Mouse (Mus musculus): Measurements from ENCODE around the gene Rps6kb2. TPM values are rescaled to one million over a fixed set of nuclear protein-coding genes. Genes with fewer than 3 reads are reported as not detected.

The Rps6kb2 gene
- total RNA-seq, 2 experiments from 2014 or later, result 27.6 to 37.5 TPM

DNA sequence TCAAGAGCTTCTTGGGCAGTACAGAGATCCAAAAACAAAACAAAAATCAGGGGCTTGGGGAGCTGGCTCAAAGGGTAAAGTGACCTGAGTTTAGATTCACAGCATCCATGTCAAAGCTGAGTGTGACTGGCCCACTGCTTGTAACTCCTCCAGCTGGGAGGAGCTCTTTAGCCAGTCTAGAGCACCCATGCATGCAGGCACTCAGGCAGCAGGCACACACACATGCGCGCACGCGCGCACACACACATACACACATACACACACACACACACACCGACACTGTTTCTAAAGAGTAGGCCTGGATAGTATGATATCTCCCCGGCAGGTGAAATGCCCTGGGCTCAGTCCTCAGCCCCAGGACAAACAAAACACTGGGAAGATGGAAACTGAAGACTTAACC lies 46.1 kb downstream of the Rps6kb2 start:
- DNase-seq, result no peak

DNA sequence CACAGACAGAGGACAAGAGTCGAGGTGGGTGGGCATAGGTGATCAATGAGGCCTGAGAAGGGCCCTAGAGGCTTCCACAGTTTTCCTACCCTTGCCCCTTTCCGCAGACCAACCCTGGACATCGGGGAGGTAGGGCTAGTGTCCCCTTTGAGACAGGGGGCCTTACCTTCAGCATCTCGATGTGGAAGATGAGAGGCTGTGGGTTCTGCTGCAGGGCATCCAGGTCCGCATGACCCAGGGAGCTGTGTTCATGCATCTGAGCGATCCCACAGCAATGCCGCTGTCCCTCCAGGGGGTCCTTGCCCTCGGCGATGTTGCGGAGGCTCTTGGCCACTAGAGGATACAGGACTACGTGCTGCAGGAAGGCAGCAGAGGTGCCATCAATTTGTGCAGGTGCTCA lies 47.3 kb downstream of the Rps6kb2 start:
- no peak for DNase-seq

DNA sequence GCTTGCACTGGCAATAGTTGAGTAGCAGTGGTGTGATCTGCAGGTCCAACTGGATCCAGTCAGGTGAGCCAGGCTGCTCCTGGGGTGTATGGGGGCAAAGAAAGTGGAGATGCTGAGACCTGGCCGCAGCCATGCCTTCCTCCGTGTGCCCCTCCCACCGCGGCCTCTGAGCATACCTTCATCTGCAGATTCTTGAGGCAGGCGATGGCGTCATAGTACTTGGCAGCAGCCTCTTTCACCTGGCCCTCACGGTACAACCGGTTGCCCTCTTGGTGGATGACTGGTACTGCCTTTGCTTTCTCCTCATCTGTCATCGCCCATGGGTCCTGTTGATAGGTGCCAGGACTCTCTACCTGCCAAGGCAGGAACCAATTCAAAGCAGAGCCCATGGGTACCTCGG lies 48.0 kb downstream of the Rps6kb2 start:
- no peak for DNase-seq

DNA sequence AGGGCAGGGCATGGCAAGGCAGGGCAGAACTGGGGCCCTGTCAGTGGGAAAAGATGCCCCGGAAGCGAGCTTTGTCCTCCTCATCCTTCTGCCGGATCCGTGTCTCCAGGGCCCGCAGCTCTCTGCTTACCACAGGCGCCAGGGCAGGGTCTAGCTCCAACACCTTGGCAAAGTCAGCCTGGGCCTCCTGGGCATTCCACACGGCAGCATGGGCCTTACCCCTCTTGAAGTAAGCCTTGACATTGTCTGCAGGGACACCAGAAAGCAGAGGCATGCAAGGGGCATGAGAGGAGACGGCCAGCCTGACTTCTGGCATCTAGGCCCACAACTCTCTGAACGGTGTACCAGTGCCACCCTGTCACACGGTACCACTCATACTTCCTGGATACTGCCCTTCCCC lies 48.6 kb downstream of the Rps6kb2 start:
- no peak for DNase-seq

DNA sequence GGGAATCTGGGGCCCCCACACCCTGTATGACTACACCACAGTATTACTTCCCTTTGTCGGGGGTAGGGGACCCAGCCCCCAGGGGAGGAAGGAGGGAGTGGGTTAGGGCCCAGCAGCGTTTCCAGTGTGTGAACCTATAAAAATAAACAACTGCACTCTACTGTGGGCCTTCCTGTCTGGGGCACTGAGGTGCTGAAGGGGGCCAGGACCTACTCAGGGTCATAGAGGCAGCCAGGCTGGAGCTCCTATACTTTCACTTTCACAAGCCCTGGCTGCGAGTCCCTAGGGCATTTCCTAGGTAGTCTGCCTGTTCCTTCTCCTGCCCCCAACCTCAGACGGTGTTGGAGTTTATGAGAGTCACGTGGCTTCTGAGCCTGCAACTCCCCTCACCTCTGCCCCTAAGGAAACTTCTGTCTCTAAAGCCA lies 49.3 kb downstream of the Rps6kb2 start:
- DNase-seq, result peak; percentile 56 to 60

DNA sequence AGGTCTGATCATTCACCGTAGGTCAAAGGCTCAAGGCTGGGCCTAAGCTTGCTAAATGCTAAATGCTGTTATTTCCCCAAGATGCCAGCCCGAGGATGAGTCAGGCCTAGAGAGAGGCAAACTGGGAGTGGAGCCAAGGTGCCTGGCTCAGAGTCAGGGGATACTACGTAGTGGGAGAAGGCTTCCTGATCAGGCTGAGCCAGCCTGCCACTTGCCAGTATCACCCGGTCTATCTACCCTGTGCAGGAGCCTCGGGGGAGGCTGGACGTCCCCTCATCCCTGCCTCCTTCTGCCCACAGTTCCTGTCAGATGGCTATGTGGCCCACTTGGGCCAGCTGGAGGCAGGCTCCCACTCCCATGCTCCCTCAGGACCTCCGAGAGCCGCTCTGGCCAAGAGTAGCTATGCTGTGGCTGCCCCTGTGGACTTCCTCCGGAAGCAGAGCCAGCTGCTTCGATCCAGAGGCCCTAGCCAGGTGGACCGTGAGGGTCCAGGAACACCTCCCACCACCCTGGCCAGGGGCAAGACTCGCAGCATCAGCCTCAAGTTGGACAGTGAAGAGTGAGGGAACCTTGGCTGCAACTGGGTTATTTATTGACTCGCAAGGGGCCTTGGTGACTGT lies 49.9 kb downstream of the Rps6kb2 start:
- DNase-seq, result peak; percentile 97 to 99

DNA sequence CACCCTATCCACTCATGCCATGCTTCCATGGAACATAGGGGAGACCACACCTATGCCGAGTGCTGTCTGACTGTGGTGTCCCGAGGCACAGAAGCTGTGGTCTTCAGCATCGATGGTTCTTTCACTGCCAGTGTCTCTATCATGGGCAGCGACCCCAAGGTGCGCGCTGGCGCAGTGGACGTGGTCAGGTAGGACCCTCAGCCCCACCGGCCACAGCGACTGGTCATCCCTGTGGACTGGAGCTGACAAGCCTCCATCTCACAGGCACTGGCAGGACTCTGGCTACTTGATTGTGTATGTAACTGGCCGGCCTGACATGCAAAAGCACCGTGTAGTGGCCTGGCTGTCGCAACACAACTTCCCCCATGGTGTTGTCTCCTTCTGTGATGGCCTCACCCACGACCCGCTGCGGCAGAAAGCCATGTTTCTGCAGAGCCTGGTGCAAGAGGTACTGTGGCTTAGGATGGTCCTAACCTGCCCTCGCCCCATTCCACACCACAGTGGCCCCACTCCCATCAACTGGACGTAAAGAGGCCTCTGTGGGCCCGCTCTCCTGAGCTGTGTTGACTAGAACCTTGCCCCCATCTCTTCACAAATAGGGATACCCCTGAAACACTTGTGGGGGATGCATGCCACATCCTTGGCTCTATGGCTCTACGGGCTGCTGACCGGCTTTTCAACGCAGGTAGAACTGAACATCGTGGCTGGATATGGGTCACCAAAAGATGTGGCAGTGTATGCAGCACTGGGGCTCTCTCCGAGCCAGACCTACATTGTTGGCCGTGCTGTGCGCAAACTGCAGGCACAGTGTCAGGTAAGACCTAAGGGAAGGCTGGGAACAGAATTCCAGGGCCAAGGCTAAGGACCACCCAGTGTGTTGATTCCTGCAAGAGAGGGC lies 50.8 kb downstream of the Rps6kb2 start:
- DNase-seq, result no peak

DNA sequence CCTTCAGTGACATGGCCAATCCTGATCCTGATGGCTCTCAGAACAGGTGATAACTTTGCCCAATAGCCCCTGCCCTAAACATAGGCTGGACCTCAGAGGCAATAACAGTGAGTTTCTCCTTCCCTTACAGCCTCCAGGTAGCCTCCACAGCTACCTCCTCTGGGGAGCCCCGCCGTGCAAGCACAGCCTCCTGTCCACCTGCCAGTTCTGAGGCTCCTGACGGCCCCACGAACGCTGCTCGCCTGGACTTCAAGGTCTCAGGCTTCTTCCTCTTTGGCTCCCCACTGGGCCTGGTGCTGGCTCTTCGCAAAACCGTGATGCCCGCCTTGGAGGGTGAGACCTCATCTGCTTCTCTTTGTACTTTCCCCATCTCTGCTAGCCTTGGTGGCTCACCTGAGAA lies 54.6 kb downstream of the Rps6kb2 start:
- DNase-seq, result no peak

DNA sequence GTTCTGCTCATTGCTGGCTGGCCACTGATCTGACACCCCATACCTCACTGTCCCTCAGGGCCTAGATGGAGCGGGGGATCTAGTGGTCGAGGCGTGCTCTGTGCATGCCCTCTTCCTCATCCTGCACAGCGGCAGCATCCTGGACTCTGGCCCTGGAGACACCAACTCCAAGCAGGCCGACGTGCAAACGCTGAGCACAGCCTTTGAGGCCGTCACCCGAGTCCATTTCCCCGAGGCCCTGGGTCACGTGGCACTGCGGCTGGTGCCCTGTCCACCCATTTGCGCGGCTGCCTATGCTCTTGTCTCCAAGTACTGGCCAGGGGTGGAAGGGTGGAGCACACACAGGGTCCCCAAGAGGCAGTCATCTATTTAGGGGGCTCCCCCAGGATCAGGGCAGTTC lies 56.5 kb downstream of the Rps6kb2 start:
- no peak for DNase-seq

DNA sequence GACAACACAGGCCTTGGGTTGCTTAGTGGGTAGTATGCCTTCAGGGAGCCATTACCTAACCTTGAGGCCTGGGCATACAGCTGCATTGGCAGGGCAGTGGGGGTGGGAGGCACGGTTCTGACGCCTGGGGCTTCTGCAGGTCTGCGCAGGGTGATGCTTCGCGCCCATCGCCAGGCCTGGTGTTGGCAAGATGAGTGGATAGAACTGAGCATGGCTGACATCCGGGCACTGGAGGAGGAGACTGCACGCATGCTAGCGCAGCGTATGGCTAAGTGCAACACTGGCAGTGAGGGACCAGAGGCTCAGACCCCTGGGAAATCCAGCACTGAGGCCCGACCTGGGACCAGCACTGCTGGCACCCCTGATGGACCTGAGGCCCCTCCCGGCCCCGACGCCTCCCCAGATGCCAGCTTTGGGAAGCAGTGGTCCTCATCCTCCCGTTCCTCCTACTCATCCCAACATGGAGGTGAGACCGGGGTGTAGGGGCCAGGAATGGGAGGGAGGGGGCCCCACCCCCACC lies 58.4 kb downstream of the Rps6kb2 start:
- no peak for DNase-seq

Other genes starting within 250 kb of the Rps6kb2 start
- gene Aldh3b1, start 233.5 kb downstream of the Rps6kb2 start, total RNA-seq (2021), result 100 to 1,000 TPM in 1 of 2 experiments, 10 to 100 TPM in 1; 30.1 to 194 TPM
- gene Unc93b1, start 228.2 kb downstream of the Rps6kb2 start, total RNA-seq (2021), result 10 to 100 TPM; 49.1 to 62.5 TPM
- 1 to 10 TPM in 1 of 2 experiments, under 1 TPM in 1; 0.20 to 1.1 TPM for gene Aldh3b3, start 204.7 kb downstream of the Rps6kb2 start, total RNA-seq (2021)
- gene Aldh3b2, start 191.0 kb downstream of the Rps6kb2 start, total RNA-seq (2021), result 10 to 100 TPM in 1 of 2 experiments, 1 to 10 TPM in 1; 4.6 to 13.8 TPM
- gene Acy3, start 176.8 kb downstream of the Rps6kb2 start, total RNA-seq (2021), result 10 to 100 TPM; 18.2 to 20.1 TPM
- gene Tbx10, start 170.6 kb downstream of the Rps6kb2 start, total RNA-seq (2021), result not detected
- gene Nudt8, start 162.8 kb downstream of the Rps6kb2 start, total RNA-seq (2021), result 10 to 100 TPM; 20.4 to 30.8 TPM
- gene Gm49405, start 162.7 kb downstream of the Rps6kb2 start, total RNA-seq (2021), result under 1 TPM; 0.72 to 0.96 TPM
- gene Doc2g, start 160.0 kb downstream of the Rps6kb2 start, total RNA-seq (2021), result 1 to 10 TPM; 1.1 to 1.9 TPM
- 100 to 1,000 TPM; 355 to 381 TPM for gene Ndufv1, start 150.5 kb downstream of the Rps6kb2 start, total RNA-seq (2021)
- 100 to 1,000 TPM; 354 to 397 TPM for gene Gstp1, start 125.4 kb downstream of the Rps6kb2 start, total RNA-seq (2021)
- gene Gstp2, start 117.3 kb downstream of the Rps6kb2 start, total RNA-seq (2021), result 10 to 100 TPM; 56.1 to 59.7 TPM
- under 1 TPM; 0.63 to 0.99 TPM for gene Gstp3, start 103.8 kb downstream of the Rps6kb2 start, total RNA-seq (2021)
- not detected for gene Cabp2, start 81.8 kb downstream of the Rps6kb2 start, total RNA-seq (2021)
- gene Cdk2ap2, start 66.2 kb downstream of the Rps6kb2 start, total RNA-seq (2021), result 100 to 1,000 TPM; 109 to 132 TPM
- gene Pitpnm1, start 63.4 kb downstream of the Rps6kb2 start, total RNA-seq (2021), result 100 to 1,000 TPM in 1 of 2 experiments, 10 to 100 TPM in 1; 59.7 to 158 TPM
- 100 to 1,000 TPM; 104 to 124 TPM for gene Aip, start 37.5 kb downstream of the Rps6kb2 start, total RNA-seq (2021)
- under 1 TPM in 1 of 2 experiments, not detected in 1; 0.10 TPM for gene Gpr152, start 23.6 kb downstream of the Rps6kb2 start, total RNA-seq (2021)
- gene Cabp4, start 19.3 kb downstream of the Rps6kb2 start, total RNA-seq (2021), result under 1 TPM; 0.30 to 0.40 TPM
- gene Coro1b, start 14.7 kb downstream of the Rps6kb2 start, total RNA-seq (2021), result 100 to 1,000 TPM; 171 to 195 TPM
- gene Ptprcap, start 9.8 kb downstream of the Rps6kb2 start, total RNA-seq (2021), result 1 to 10 TPM; 1.4 to 3.1 TPM
- gene Carns1, start 12.1 kb upstream of the Rps6kb2 start, total RNA-seq (2021), result 1 to 10 TPM; 2.0 to 2.8 TPM
- gene Tbc1d10c, start 27.9 kb upstream of the Rps6kb2 start, total RNA-seq (2021), result 1 to 10 TPM in 1 of 2 experiments, under 1 TPM in 1; 0.70 to 1.0 TPM
- 100 to 1,000 TPM; 403 to 410 TPM for gene Ppp1ca, start 28.7 kb upstream of the Rps6kb2 start, total RNA-seq (2021)
- gene Rad9a, start 38.3 kb upstream of the Rps6kb2 start, total RNA-seq (2021), result 1 to 10 TPM; 7.6 TPM
- 10 to 100 TPM in 1 of 2 experiments, 1 to 10 TPM in 1; 6.3 to 17.4 TPM for gene Clcf1, start 50.9 kb upstream of the Rps6kb2 start, total RNA-seq (2021)
- not detected for gene AC109138.7, start 51.0 kb upstream of the Rps6kb2 start, total RNA-seq (2021)
- 10 to 100 TPM; 50.2 to 54.4 TPM for gene Pold4, start 68.5 kb upstream of the Rps6kb2 start, total RNA-seq (2021)
- gene Ssh3, start 105.8 kb upstream of the Rps6kb2 start, total RNA-seq (2021), result 10 to 100 TPM; 28.1 to 30.1 TPM
- gene Ankrd13d, start 119.8 kb upstream of the Rps6kb2 start, total RNA-seq (2021), result 1 to 10 TPM; 2.4 to 2.8 TPM
- gene Grk2, start 142.9 kb upstream of the Rps6kb2 start, total RNA-seq (2021), result 10 to 100 TPM; 48.1 to 53.1 TPM
- gene Kdm2a, start 234.9 kb upstream of the Rps6kb2 start, total RNA-seq (2021), result 100 to 1,000 TPM in 1 of 2 experiments, 10 to 100 TPM in 1; 86.7 to 107 TPM